Mouse (Mus musculus): ENCODE measurements at regions not wholly inside any gene's neighbourhood (a gene's known extent, or its start where the extent isn't known, plus 50 kb on each side); places are given as distances from the start of the nearest gene placed in this dataset.

DNA sequence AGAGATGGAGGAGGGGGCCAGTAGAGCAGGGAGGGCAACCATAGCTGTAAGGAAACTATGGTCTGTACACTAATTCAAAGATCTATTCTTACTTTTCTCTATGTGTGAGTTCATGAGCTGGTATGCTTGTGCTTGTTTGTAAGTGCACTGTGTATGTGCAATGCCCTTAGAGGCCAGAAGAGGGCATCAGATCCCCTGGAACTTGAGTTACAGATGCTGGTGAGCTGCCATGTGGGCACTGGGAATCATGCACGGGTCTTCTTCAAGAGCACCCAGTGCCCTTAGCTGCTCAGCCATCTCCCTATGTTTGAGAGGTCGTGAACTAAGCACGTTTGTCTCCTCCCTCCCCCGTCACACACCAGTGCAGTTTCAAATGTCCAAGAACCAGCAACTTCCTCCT is 68.9 kb downstream of the Tbx3 start:
- DNase-seq (ENCODE audit: low read depth, low spot score): no peak

DNA sequence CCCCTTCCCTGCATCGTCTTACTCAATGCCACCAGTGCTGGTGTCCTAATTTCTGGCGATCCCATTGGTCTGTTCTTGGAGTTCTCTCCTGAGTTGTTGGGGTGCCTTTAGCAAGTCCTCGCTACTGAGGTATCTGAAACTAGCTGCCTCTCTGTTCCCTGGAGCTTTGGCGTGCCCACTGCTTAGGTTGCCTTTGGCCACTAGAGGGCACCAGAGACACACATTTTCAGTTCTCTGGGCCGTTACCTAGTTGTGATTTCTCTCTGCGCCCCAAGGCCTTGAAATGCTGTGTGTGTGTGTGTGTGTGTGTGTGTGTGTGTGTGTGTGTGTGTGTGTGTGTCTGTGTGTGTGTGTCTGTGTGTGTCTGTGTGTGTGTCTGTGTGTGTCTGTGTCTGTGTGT is 70.6 kb downstream of the Tbx3 start:
- DNase-seq (ENCODE audit: low read depth, low spot score): peak; percentile 34

DNA sequence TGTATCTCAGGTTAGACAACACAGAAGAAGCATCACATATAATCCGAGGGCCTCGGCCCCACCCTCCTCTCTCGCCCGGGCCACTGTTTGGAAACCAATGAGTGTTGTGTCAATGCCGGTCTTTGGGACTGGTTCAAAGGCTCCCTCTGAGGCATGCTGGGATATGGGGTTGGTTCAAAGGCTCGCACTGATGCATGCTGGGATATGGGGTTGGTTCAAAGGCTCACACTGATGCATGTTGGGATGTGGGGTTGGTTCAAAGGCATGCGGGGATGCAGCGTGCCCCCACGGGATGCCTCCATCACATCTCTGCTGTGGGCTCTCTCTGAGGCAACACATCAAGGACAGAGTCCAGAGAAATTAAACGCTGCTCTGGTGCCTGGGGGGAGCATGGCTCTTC is 73.3 kb downstream of the Tbx3 start:
- DNase-seq (ENCODE audit: low read depth, low spot score): no peak

DNA sequence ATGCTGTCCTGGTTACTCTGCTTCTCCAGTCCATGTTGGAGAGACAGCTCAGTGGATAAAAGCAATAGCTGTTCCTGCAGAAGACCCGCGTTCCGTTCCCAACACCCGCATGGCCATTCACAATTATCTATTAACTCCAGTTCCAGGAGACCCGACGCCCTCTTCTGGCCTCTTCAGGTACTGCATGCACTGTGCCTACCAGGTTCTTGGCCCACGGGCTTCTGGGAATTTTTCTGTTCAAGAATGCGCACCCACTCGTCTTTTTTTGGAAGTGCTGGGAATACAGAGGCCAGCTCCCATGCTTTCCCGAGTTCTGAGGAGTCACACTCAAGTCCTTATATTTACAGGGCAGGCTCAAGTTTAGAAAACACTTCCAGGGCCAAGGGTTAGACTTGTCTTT is 76.6 kb downstream of the Tbx3 start:
- no peak for DNase-seq (ENCODE audit: low read depth, low spot score)

DNA sequence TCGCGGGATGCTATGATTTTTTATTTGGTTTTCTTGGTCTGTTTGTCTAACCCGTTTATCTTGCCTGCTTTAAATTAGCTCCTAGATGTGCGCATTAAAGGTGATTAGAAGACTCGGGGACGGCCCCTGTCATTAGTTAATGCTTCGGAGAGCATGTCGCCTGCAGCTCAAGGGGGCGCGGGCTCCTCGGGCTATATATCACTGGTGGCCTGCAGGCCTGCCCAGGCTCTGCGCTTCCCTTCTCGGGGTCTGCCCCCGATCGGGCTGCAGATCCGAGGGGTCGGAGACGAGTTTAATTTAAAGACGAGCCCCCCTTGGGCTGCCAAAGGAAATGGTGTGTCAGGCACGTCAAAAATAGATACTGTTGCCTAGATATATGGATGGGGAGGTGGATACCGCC is 78.2 kb downstream of the Tbx3 start:
- DNase-seq (ENCODE audit: low read depth, low spot score): no peak

DNA sequence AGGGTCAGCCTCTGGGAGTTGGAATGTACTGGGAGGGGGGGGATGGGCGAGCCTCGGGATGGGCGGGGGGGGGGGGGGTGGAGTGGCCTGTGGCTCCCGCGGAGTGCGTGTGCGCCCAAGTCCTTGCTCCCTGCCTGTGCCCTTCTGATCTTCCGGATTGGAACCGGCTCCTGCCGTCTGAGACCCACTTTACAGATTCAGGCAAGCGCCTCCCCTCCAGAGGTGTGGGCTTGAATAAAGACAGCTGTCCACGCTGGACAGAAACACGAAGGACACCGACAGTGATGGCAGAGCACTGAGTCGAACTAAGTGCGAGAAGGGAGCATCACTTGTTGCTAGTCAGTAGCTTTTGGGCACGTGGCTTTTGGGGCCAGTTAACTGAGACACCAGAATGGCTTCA is 78.7 kb downstream of the Tbx3 start:
- DNase-seq (ENCODE audit: low read depth, low spot score): no peak

GRCm38 (mm10) chr5:119755782-119756181 is 76.7 kb upstream of the Tbx5 start:
- no peak for DNase-seq (ENCODE audit: low read depth, low spot score)

- DNase-seq (ENCODE audit: low read depth, low spot score): no peak
Measured at GRCm38 (mm10) chr5:119758880-119759279, 73.6 kb upstream of the Tbx5 start.

GRCm38 (mm10) chr5:119762102-119762501 is 70.4 kb upstream of the Tbx5 start:
- no peak for DNase-seq (ENCODE audit: low read depth, low spot score)

- no peak for DNase-seq (ENCODE audit: low read depth, low spot score)
Measured at GRCm38 (mm10) chr5:119763337-119763736, 69.1 kb upstream of the Tbx5 start.

DNA sequence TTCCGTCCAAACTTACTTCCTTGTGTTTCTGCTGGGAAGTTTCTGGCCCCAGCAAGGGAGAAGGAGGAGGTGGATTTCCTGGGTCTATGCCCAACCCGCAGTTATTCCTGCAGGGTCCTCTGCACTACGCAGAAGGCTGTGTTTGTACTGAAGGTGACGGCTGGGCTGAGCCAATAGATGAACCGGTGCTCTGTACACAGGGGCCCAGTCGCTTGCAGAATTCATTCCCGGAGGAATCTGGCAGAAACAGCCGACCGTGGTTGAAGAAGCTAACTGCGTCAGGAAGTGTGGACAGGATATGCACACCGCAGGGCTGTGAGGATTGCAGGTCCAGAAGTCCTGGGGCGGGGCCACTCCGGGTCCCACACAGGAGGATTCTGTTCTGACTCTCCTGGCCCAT is 66.1 kb upstream of the Tbx5 start:
- no peak for DNase-seq (ENCODE audit: low read depth, low spot score)

- DNase-seq (ENCODE audit: low read depth, low spot score): no peak
Measured at GRCm38 (mm10) chr5:119770951-119771350, 61.5 kb upstream of the Tbx5 start.

DNA sequence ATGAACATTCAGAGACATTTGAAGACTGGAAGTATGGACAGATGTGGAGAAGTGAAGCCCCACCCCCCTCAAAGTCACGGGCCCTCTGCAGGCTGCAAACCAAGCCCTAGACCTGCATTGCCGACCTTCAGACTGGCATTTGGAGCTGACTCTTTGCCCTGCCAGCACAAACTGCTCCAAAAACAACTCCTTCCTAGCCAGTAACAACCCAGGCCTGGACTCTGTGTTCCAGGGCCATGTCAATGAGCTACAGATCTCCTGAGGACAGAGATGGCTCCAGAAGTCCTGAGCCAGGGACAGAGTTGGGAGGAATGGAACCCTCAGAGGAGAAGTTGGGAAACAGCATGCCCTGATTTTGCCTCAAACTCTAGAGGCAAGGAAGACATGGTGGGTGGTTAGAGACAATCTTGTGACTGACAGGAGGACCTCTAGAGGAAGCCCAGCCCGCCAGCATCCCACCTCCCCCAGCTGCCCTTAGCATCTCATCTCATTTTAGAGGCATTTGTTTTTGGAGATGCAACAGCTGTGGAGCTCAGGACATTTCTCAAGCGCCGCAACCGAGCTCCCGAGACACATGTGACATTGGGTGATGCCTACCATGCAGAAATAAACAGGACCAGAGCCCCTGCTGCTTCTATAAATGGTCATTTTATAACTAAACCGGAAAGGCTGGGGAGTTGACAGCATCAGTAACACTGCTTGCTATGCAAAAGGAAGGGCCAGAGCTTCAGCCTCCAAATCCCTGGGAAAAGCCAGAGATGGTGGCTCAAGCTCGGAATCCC is 56.2 kb upstream of the Tbx5 start:
- no peak for DNase-seq (ENCODE audit: low read depth, low spot score)

DNA sequence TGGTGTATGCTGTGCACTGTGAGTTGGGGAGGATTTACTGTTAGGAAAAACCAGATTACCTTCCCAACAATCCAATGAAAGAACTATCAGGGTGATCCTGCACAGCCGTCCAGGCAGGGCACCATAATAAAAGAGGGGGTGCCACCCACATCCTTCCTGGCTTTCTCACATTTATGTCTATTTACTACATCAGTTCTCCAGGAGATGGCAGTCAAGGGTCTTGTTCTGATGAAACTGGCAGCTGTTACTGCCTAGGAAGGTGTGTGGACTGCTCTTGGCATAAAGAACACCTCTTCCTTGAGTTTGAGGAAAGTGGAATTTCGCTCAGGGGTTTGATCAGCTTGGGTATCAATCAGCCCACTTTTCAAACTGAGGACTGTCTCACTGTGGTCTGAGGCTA is 54.6 kb upstream of the Tbx5 start:
- DNase-seq (ENCODE audit: low read depth, low spot score): peak; percentile 4

- no peak for DNase-seq (ENCODE audit: low read depth, low spot score)
Measured at GRCm38 (mm10) chr5:119781375-119781774, 51.1 kb upstream of the Tbx5 start.

Data from skeletal muscle tissue, adult 2 months (tissue).